Mouse (Mus musculus) adrenal gland, postnatal 10 days (tissue): ENCODE results near the gene Pola2. TPM values are rescaled to one million over a fixed set of nuclear protein-coding genes. Genes with fewer than 3 reads are reported as not detected.

Experiments
- DNase-seq: peaks from one replicate; pipeline ENCODE4 v3.0.0; 2021; ENCODE audit warnings: mixed read lengths
- total RNA-seq, 2 experiments: library from RNA; stranded (reverse); gene quantifications; 2 replicates each; pipeline ENCODE4 v1.2.3; 2021

The Pola2 gene
- total RNA-seq, 2 experiments from 2014 or later, result 21.3 to 28.0 TPM

GRCm38 (mm10) chr19:5965280-5965679, 1.3 kb upstream of the Pola2 start:
- DNase-seq, result peak; percentile 85

DNA sequence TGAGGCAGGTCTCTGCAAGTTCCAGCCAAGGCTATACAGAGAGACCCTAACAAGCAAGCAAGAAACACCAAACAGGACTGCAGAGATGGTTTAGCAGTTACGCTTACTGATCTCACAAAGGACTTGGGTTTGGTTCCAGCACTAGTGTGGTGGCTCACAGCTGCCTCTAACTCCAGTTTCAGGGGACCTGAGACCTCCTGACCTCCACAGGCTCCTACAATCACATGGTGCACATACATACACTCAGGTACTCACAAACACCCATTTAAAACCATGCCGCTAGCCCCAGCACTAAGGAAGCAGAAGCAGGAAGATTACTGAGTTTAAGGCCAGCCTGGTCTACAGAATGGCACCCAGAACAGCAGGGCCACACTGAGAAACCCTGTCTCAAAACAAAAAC, 802 bp upstream of the Pola2 start:
- no peak for DNase-seq

DNA sequence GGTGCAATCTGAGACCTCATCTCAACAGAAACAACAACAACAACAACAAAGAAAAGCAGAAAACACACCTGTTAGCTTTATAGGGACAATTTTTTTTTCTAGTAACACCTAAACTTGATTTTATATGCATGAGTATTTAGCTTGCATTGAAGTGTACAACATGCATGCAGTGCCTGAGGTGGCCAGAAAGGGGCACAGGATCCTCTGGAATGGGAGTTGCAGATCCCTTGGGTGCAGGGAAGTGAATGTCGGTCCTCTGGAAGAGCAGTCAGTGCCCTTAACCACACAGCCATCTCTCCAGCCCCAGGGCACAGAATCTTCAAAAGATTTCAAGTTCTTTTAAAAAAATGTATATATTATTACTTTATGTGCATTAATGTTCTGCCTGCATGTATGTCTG, 1.4 kb downstream of the Pola2 start:
- no peak for DNase-seq

- no peak for DNase-seq
Observed at GRCm38 (mm10) chr19:5957371-5957770, 6.6 kb downstream of the Pola2 start.

DNA sequence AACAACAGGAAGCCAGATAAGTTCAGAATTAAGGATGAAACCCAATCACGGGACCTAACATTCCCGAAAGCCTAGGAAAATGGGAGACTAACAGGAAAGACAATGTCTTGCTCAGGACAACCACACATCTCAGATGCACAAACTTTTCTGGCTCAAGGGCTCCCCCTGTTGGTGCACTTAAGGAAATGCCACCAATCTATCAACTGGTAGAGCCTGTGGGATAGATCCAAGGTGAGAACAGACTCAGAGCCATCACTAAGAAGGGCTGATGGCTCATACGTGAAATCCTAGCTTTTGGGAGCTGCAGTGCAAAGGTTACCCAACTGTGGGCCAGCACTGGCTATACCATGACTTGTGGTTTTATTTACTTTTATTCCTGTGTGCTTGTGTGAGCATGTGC, 7.3 kb downstream of the Pola2 start:
- DNase-seq, result peak; percentile 90

DNA sequence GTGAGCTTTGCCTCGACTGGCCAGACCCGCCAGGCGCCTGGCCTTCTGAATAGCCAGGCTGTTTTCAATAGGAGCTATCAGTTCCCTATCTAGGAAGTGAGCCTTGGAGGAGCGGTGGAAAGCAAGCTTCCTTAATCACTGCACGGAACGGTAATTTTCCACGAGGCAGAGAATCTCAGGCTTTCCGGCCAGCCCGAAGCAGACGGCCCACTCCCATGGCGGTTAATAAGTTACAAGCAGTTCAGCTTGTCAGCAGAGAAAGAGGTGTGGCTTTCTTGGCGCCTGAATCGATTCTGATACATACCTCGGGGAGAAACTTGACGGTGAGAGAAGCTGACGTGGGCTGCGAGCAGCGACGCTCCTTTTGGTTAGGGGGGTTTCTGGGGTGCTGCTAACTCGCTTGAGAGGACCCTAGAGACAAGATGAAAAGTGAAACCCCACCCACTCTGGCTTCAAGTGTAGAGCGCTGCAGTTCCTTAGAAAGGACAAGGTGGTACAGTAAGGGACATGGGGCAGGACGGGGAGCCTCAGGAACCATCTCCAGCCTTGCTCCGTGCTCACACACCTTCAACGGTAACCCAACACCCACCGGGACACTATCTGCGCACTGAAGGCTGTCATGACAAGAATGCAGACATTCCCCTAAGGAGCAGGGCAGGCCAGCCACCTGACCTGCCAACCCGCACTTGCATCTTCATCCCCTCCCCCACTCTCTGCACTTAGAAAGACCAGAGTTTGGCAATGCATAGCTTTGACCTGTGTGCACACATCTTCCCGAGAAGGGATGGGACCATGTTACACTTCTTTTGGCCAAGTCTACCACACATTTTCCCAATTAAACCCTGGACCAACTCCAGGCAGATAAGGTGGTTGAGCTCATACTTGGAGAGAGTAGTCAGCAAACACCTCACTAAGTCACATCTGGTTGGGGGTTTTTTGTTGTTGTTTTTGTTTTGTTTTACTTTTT, 8.0 kb downstream of the Pola2 start:
- peak; percentile 33 for DNase-seq

DNA sequence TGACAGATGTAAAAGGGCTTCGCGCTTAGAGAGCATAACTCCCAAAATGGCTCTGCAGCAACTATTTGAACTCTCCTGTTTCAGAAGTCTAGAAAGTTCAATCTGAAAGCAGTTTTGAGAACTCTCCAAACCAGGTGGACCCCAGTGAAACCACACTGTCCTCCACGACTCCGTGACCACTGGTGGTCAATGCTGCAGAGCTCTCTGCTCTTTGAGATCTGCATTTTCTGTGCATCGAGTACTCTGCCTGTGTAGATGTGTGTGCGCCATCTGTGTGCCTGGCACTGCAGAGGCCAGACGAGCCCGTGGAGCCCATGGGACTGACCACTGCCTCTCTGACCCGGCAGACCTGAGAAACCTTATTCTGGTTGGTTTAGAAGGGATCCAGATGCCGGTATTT, 9.1 kb downstream of the Pola2 start:
- no peak for DNase-seq

- DNase-seq, result peak; percentile 68
Observed at GRCm38 (mm10) chr19:5954031-5954710, 9.8 kb downstream of the Pola2 start.

- peak; percentile 47 for DNase-seq
Observed at GRCm38 (mm10) chr19:5953201-5953770, 10.7 kb downstream of the Pola2 start.

DNA sequence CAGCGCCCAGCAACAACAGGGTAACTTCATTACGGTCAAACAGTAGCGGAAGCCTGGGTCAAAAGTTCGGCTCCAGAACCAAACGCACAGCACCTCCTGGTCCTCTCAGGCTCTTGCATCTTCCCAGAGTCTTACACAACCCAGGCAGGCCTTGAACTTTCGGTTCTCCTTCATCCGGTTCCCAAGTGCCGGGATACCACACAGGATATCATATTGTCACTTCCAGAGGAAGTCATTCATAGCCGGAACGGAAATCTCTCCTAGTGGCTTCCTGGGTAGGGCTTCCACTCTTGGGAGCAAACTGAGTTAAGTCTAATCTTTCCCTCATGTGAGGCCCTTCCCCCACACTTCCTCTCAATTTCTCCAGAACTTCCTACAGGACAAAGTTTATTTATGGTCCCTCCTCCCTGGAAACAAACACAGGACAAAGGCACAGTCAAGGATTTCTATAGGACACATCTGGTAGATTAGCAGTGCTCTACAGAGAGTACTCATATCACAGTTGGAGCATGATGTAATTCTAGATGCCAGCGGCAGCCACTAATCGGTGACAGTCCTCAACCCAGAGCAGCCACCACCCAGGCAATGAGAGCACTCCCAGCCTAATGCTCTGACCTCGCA, 11.8 kb downstream of the Pola2 start:
- peak; percentile 71 for DNase-seq

- no peak for DNase-seq
Observed at GRCm38 (mm10) chr19:5951631-5952030, 12.4 kb downstream of the Pola2 start.

DNA sequence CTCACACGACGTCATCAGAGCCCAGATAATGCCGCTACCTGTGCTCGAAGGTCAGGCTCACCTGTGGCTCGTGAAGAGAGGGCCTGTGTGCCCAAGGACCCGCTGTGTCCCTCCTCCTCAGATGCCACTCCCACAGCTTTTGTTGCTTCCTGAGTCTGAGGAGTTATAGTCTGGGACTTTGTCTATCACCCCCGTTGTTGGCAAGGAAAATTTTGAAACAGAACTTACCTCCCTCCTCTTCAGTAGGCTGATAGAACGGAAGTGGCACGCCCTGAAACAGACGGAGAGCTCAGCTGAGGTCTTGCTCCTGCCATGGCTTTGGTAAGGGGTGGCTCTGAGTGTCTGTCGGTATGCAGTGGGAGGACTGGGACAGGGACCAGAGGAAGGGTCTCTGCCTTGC, 13.8 kb downstream of the Pola2 start:
- DNase-seq, result no peak

GRCm38 (mm10) chr19:5945891-5946290, 18.1 kb downstream of the Pola2 start:
- peak; percentile 42 for DNase-seq

DNA sequence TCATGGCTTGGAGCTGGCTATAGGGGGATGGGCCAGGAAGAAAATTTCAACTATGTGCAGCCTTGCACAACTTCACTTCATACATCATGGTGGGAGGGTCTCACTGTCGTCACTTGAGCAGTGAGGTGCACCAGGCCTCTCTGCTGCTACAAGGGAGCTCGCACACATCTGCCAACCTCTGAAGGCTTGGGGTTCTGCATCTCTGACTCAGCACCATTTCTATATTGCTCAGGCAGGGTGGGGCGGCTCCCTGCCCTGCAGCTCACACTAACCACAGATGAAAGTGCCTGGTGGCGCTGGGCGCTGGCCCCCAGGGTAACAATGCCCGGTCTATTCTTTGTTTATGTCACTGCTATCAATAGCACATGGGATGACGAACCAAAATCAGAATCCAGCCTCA, 19.0 kb downstream of the Pola2 start:
- DNase-seq, result no peak

DNA sequence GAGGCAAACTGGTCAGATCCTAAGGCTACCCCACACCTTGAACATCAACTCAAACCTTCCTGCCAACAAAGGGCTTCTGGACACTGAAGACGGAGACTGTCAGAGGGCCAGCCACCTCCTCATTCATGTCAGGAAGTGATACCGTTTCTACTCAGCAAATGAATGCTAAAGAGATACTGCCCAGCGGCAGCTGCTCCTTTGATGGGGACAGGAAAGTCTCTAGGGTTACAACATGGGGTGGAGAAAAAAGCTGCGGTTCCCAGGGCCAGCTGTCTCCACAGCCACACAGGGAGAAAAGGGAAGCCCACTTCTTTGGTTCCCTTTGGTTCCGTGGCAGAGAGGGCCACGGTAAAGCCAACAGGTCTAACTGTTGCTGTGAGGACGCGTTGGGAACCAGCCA, 19.9 kb downstream of the Pola2 start:
- no peak for DNase-seq

DNA sequence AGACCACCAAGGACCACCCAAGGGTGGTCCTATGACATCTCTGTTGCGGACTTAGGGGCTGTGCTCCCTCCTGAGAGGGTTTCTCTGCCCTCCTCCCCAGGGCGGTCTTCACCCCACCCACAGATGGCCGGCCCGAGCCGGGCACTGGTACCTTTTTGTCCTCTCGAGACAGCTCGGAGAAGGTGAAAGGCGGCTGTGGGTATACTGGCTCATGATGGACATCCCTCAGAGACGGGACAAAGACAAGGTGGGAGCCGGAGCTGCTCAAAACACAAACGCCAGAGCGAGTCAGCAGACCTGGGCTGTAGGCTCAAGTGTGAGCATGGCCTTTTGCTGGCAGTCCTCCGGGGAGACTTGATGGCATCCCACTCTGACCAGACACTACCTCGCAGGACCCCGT, 20.6 kb downstream of the Pola2 start:
- no peak for DNase-seq

- no peak for DNase-seq
Observed at GRCm38 (mm10) chr19:5942581-5942980, 21.4 kb downstream of the Pola2 start.

GRCm38 (mm10) chr19:5940656-5941055, 23.3 kb downstream of the Pola2 start:
- DNase-seq, result peak; percentile 65

GRCm38 (mm10) chr19:5940173-5940572, 23.8 kb downstream of the Pola2 start:
- peak; percentile 86 for DNase-seq

DNA sequence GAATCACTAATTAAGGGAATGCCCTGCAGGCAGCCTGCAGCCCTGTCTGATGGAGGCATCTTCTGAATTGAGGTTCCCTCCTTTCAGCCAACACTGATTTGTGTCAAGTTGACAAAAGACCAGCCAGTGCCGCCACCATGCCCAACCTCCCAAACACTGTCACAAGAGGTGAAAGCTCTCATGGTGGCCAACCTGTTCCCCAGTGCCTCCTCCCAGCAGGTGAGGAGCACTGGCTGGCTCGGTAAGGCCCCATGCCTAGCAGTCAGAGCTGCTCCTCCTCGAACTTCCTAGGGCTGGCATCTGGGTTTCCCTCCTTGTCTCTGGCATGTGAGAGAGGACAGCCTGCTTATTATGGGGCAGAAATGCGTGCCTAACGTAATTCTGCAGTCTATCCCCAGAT, 24.3 kb downstream of the Pola2 start:
- DNase-seq, result no peak

DNA sequence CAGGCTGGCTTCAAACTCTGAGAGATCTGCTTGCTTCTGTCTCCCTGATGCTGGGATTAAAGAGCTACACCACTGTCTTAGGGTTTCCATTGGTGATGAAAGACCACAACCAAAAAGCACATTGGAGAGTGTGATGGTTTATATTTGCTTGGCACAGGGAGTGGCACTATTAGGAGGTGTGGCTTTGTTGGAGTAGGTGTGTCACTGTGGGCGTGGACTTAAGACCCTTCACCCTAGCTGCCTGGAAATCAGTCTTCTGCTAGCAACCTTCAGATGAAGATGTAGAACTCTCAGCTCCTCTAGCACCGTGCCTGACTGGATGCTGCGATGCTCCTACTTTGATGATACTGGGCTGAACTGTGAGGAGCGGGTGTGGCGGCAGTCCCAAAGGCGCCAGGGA, 25.5 kb downstream of the Pola2 start:
- DNase-seq, result no peak

GRCm38 (mm10) chr19:5937836-5938406, 26.1 kb downstream of the Pola2 start:
- peak; percentile 27 for DNase-seq
